Mouse (Mus musculus): ENCODE data around the gene Rnf11.

DNA sequence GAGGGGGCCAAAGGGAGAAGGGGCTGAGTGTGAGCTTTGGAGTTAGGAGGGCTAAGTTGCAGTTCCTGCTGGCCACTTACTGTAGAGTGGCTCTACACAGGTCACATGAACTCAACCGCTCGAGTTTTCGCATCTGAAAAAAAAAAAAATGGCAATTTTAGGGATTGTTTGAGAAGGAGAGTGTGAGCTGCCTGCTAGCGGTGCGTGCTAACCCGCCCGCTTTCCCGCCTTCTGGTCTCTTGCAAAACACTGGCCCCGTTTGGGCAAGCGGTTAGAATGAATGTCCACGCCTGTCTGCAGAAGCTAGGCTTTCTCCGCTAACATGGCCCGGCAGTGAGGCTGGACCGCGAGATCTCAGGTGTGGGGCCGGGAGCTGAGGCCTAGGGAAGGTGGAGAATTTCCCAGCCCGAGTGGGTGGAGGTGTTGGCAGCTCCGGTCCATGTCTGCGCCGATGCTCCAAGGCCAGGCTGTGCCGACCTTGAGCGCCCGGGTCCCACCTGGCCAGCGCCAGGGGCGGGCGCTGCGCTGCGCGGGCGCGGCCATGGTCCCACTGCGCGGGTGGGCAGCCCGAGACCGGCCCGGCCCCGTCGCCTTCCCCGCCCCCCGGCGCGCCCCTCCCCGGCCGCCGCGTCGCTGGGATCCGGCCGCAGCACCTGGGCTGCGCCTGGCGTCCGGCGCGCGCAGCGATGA lies 77.9 kb downstream of the Rnf11 start, which contains the start of gene Ttc39a:
- TF ChIP-seq POLR2A (IDR thresholded peaks at IDR 0.05; ENCODE audit: borderline replicate concordance, insufficient read depth, low read length) = no peak
- TF ChIP-seq CTCF (IDR thresholded peaks at IDR 0.05; ENCODE audit: borderline replicate concordance, insufficient read depth, low read depth, low read length) = no peak

All from cerebellum, adult 2 months (tissue).